Mouse (Mus musculus) lung, embryonic 16.5 days (tissue): ENCODE measurements at regions not wholly inside any gene's neighbourhood (a gene's known extent, or its start where the extent isn't known, plus 50 kb on each side); places are given as distances from the start of the nearest gene placed in this dataset.

Source experiments
- ATAC-seq: fragments of 200-750 bp; cut with Nextera tagmentation; 2 replicates; pipeline ENCODE4 v1.8.0; 2017; ENCODE audit warnings: low read depth, mild to moderate bottlenecking, moderate library complexity
- H3K27ac ChIP-seq: fragments of 300-500 bp; sonication (generic); 2 replicates; pipeline ENCODE4 v1.5.1; 2014; ENCODE audit warnings: mild to moderate bottlenecking, control low read depth, low read length
- H3K27me3 ChIP-seq: fragments of 300-500 bp; sonication (generic); 2 replicates; pipeline ENCODE4 v1.6.1; 2014; ENCODE audit warnings: low read depth, low read length, mixed read lengths; ENCODE audit not compliant: control insufficient read depth, insufficient read depth
- H3K36me3 ChIP-seq: fragments of 300-500 bp; sonication (generic); 2 replicates; pipeline ENCODE4 v1.6.1; 2014; ENCODE audit warnings: low read length; ENCODE audit not compliant: control insufficient read depth, insufficient read depth
- H3K4me1 ChIP-seq: fragments of 300-500 bp; sonication (generic); replicated peaks from 2 replicates; pipeline ENCODE4 v1.6.1; 2014; ENCODE audit warnings: low read length, mixed read lengths; ENCODE audit not compliant: control insufficient read depth, insufficient read depth
- H3K4me2 ChIP-seq: fragments of 300-500 bp; sonication (generic); 2 replicates; pipeline ENCODE4 v1.6.1; 2014; ENCODE audit warnings: low read depth, low read length, control low read depth
- H3K4me3 ChIP-seq: fragments of 300-500 bp; sonication (generic); 2 replicates; pipeline ENCODE4 v1.5.1; 2014; ENCODE audit warnings: mild to moderate bottlenecking, low read length, control low read depth
- H3K9ac ChIP-seq: fragments of 300-500 bp; sonication (generic); 2 replicates; pipeline ENCODE4 v1.6.1; 2014; ENCODE audit warnings: low read length, control low read depth
- H3K9me3 ChIP-seq: fragments of 300-500 bp; sonication (generic); 2 replicates; pipeline ENCODE4 v1.6.1; 2016; ENCODE audit warnings: low read length; ENCODE audit not compliant: control insufficient read depth
- WGBS: fragments of 180-500 bp; shearing (Covaris S2); extraction: QIAGEN DNeasy Blood & Tissue Kit; methylation state at CpG from one replicate; pipeline ENCODE4 v1.1.7; 2014; 5-methylcytosine and 5-hydroxymethylcytosine counted together

DNA sequence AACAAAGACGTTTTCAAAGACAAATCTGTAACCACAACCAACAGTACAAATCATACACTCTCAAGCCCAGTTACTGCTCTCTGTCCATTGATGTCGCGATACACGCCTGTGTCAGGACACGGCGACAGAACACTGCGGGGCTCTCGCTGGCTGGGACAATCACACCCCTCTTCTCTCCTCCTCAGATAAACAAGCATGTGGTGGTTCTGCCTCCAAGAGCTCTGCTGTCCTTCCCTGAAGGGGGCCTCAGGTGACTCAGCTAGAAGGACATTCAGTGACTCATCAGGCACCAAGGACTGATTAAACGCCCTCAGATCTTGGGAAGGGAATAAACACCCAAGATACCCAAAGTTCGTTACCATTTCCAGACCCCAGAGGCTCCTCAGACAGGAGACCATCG is 74.3 kb upstream of the Il12b start:
- 81% methylated on average over 11 of the region's 11 CpGs for WGBS
- no peaks in the 10 kb centered on the region for H3K27me3 ChIP-seq
- H3K9ac ChIP-seq: no peak overlapping the region
- H3K36me3 ChIP-seq: no peaks in the 10 kb centered on the region
- no peak for ATAC-seq
- no peak overlapping the region for H3K4me2 ChIP-seq
- no peaks in the 10 kb centered on the region for H3K4me1 ChIP-seq
- H3K4me3 ChIP-seq: no peak overlapping the region
- no peaks in the 10 kb centered on the region for H3K9me3 ChIP-seq
- H3K27ac ChIP-seq: no peak overlapping the region

DNA sequence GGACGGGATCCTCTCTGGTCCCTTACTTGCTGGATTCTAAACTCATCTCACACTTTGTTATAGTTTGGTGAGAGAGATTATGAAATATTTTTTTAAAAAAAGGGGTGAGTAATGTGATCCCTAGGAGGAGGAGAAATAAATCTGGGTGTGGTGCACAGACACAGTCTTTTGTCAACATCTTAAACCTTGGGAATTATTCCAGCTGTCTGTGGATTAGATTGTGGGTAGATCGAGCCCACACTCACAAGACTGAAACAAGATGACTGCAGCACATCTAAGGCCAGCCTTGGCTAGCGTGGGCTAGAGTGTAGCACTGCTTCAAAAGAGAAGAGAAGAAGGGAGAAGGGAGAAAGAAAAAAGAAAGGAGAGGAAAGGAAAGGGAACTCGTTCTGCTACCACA is 70.4 kb upstream of the Il12b start:
- H3K27ac ChIP-seq: no peak overlapping the region
- H3K4me3 ChIP-seq: no peak overlapping the region
- H3K9me3 ChIP-seq: no peaks in the 10 kb centered on the region
- no peak overlapping the region for H3K9ac ChIP-seq
- WGBS: 63% methylated on average over 4 of the region's 4 CpGs
- H3K27me3 ChIP-seq: no peaks in the 10 kb centered on the region
- ATAC-seq: no peak
- no peaks in the 10 kb centered on the region for H3K4me1 ChIP-seq
- H3K36me3 ChIP-seq: no peaks in the 10 kb centered on the region
- no peak overlapping the region for H3K4me2 ChIP-seq

DNA sequence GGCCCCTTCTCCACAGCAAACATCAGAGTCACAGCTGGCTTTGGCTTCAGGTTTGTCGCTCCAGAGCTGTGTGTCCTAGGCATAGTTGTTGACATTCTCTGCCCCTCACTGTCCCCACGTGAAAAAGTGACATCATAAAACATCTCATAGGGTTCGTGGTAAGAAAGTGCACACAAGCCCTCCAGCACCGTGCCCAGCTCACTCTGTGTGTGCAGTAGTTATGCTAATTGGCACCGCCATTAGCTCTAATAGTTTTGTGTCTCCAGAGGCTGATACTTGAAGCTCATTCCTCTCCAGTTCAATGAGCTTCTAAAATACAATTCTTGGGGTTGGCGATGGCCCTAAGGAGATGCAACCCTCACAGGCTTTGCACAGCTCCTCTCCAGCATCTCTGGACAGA is 69.4 kb upstream of the Il12b start:
- H3K27ac ChIP-seq: no peak overlapping the region
- no peak for ATAC-seq
- H3K9ac ChIP-seq: no peak overlapping the region
- no peaks in the 10 kb centered on the region for H3K27me3 ChIP-seq
- no peaks in the 10 kb centered on the region for H3K36me3 ChIP-seq
- H3K4me3 ChIP-seq: no peak overlapping the region
- no peaks in the 10 kb centered on the region for H3K9me3 ChIP-seq
- H3K4me2 ChIP-seq: no peak overlapping the region
- no peaks in the 10 kb centered on the region for H3K4me1 ChIP-seq
- WGBS: 66% methylated on average over 6 of the region's 6 CpGs

DNA sequence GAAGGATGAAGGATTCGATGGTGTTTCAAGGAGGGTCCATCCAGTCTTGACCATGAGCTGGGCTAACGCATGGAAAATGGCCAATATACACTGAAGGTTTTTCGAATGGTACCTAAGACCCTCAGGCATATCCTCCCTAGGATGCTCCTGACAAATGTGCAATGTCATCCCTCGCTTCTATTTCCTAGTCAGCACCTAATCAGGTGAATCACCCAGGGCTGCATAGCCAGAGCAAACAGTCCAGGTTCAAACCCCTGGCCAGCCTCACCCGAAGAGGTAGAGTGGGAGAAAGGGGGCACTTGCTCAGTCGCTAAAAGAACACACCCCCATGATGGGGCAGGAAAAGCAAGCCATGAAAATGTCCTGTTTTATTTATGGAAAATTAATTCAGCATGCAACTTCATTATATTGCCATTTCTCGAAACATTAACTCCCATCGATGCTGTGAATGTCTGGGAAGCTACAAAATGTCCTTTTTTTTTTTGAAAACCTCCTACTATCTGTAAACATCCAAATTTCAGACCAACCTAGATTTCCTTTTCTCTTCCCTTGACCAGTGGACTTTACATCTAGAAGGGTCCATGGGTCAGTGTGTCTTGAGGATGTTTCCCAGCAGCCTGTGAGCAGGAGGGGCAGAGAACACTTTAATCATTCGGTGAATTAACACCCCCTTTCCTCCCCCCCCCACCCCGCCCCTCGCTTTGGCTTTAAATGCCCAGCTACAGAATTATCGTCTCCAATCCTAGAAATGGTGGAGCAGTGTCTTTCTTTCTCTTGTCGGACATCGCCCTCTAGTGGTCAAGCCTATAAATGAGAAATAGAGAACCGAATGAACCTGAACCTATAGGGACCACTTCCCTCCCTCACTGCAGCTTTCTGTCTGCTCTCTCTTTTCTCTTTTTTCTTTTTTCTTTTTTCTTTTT is 68.8 kb upstream of the Il12b start:
- Histone ChIP-seq H3K9me3 (no peaks in the 10 kb centered on the region), H3K27ac (no peak overlapping the region), H3K36me3 (no peaks in the 10 kb centered on the region), H3K4me1 (no peaks in the 10 kb centered on the region), H3K4me2 (no peak overlapping the region), H3K4me3 (no peak overlapping the region), H3K27me3 (no peaks in the 10 kb centered on the region), H3K9ac (no peak overlapping the region)
- peak; percentile 45; the same call in 1 of the 2 replicates for ATAC-seq
- 33% methylated on average over 15 of the region's 15 CpGs for WGBS

DNA sequence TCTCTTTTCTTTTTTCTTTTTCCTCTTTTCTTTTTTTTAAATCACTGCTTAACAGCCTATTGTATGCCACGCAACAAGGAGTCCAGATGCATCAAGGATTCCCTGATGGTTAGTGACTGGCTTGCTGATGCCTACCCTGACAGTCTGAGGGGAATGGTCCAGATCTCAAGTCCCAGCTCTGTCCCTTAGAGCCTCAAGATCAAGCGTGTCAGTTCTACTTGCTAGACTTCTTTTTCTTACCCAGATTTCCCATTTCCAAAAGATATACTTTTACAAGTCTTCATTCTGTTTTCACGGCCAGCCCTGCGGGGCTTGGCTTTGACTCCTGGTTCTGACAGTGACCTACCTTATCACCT is 68.1 kb upstream of the Il12b start:
- Histone ChIP-seq H3K4me3 (no peak overlapping the region), H3K9me3 (no peaks in the 10 kb centered on the region), H3K4me2 (no peak overlapping the region), H3K27me3 (no peaks in the 10 kb centered on the region), H3K9ac (no peak overlapping the region), H3K4me1 (no peaks in the 10 kb centered on the region), H3K27ac (no peak overlapping the region), H3K36me3 (no peaks in the 10 kb centered on the region)
- no peak for ATAC-seq
- 48% methylated on average over 4 of the region's 4 CpGs for WGBS

DNA sequence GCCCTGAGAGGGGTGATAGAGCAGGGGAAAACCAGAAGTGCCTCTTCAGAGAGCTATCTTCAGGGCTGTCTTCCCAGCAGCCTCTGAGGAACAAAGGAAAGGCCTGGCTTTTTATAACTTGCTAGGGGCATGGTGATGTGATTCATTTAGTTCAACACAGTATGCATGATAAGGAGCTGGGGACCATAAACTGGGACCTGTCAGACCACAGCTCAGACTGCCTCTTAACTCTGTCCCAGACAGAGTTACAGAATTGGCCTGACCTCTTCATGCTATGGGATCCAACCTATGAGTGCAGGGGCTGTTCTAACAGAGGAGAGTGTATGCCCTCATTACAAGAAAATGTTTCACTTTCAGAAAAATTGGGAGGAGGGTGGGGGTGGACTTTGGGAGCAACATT is 59.3 kb upstream of the Il12b start:
- Histone ChIP-seq H3K4me1 (no peaks in the 10 kb centered on the region), H3K4me3 (no peak overlapping the region), H3K27me3 (no peaks in the 10 kb centered on the region), H3K27ac (no peak overlapping the region), H3K9ac (no peak overlapping the region), H3K9me3 (no peaks in the 10 kb centered on the region), H3K4me2 (no peak overlapping the region), H3K36me3 (no peaks in the 10 kb centered on the region)
- ATAC-seq: no peak

DNA sequence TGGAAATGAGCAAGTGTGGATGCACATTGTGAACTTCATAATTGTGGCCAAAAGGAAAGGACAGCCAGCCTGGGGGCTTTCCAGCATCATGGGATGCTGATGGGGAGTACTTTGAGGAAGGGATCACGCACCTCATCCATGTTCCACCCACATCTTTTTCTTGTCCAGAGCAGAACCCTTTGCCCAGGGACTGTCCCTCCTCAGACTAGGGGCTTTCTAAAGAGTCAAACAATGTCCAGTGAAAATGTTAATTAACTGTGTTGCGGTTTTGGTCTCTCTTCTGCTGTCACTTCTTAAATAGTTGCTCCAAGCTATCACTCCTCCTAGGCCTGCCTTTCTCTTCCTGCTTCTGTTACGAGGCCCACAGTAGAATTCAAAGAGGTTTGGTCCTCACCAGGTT is 51.6 kb upstream of the Il12b start:
- no peaks in the 10 kb centered on the region for H3K27me3 ChIP-seq
- no peaks in the 10 kb centered on the region for H3K36me3 ChIP-seq
- no peak overlapping the region for H3K4me3 ChIP-seq
- 74% methylated on average over 3 of the region's 3 CpGs for WGBS
- H3K9me3 ChIP-seq: no peaks in the 10 kb centered on the region
- H3K9ac ChIP-seq: no peak overlapping the region
- H3K4me1 ChIP-seq: no peaks in the 10 kb centered on the region
- ATAC-seq: no peak
- no peak overlapping the region for H3K4me2 ChIP-seq
- no peak overlapping the region for H3K27ac ChIP-seq

DNA sequence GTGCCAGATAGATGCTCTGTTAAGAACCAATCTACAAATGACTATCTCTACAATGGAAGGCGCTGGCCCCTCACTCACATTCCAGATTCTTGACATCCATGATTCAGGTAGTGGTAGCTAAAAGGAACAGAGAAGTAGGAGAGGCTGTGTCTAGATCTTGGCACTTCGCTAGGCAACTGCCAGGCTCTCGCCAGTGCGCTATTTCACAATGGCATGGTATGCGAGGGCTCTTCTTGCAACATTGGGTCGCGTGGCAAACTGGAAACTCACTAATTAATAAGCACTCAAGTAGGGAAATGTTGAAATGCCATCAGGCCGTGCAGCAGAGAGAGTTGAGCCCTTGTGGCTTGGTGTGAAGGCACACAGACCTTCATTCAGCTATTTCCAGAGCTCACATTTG is 50.3 kb upstream of the Il12b start:
- Histone ChIP-seq H3K27ac (no peak overlapping the region), H3K27me3 (no peaks in the 10 kb centered on the region), H3K9me3 (no peaks in the 10 kb centered on the region), H3K4me3 (no peak overlapping the region), H3K4me1 (no peaks in the 10 kb centered on the region), H3K36me3 (no peaks in the 10 kb centered on the region), H3K4me2 (no peak overlapping the region), H3K9ac (no peak overlapping the region)
- ATAC-seq: no peak
- 78% methylated on average over 8 of the region's 8 CpGs for WGBS
